In the genomic region with DNA sequence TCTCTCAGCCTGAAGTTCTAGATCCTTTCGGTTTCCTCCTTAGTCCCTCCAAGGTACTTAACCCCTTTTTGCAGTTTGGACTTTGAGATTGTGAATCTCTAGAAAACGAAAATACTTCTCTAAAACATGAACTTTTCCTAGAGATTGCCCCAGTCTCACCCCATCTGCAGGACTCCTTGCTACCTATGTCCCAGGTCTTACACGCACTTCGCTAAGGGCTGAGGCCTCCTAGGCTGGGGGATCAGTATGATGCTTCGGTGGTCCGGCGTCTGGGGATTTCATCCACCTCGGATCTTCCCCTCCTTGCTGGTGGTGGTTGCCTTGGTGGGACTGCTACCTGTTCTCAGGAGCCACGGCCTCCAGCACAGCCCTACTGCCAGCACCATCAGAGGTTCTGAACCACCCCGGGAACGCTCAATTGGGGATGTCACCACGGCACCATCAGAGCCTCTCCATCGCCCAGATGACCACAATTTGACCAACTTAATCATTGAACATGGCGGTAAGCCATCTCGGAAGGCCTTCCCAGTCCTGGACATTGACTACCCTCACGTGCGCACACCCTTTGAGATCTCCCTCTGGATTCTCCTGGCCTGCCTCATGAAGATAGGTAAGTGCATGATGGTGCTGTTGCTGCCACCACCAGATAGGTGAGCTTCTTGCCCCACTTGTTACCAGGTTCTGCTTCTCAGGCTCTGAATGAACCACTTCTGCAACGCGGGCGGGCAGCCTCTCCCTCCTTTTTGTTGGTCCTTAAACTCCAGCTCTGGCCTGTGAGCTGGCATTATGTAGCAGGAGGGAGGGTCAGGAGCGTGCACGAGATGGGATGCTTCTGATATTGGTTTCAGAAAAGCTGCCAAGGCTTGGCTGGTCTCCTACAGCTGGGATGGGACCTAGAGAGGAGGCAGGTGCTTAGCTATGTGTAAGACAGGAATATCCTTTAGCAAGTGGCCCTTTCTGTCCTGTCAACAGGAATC, we compare ENCODE assay signal across 8 mouse cellular contexts. TPM values are rescaled to one million over a fixed set of nuclear protein-coding genes. Genes with fewer than 3 reads are reported as not detected.
DNase-seq lines count a peak whose midpoint lies in the region; ATAC-seq and TF ChIP-seq lines count a peak whose summit lies in the region.

No protein-coding gene starts in this region.

- H3K9me3 ChIP-seq in kidney, postnatal 0 days (replicated peaks; ENCODE audit: low read length): no peaks in the 10 kb centered on the region
- H3K9me3 ChIP-seq in MEL (replicated peaks; ENCODE audit: insufficient read depth, low read length): no peaks in the 10 kb centered on the region
- H3K9me3 ChIP-seq in limb, embryonic 13.5 days: no peaks in the 10 kb centered on the region

- no peaks in the 10 kb centered on the region for H3K36me3 ChIP-seq in kidney, postnatal 0 days (ENCODE audit: insufficient read depth, low read length)
- peaks cover 0 to 37% of the 10 kb centered on the region in 2 experiments; a peak in 2 of 4 replicates for H3K36me3 ChIP-seq in MEL (ENCODE audit: control insufficient read depth in 1 of 2, insufficient read depth in 2 of 2, low read length in 2 of 2)
- peaks cover 10% of the 10 kb centered on the region for H3K36me3 ChIP-seq in limb, embryonic 13.5 days
- 0 out of 2 replicates have a peak, but pooled peaks cover 3% of the 10 kb centered on the region for H3K36me3 ChIP-seq in splenic B cell, adult 2 months (ENCODE audit: control insufficient read depth, insufficient read depth, low read length, poor library complexity, severe bottlenecking)

- H3K27ac ChIP-seq in kidney, postnatal 0 days: peak overlapping the region; percentile 81
- no peak overlapping the region for H3K27ac ChIP-seq in MEL (ENCODE audit: control insufficient read depth, low read depth, low read length)
- H3K27ac ChIP-seq in limb, embryonic 13.5 days: peak overlapping the region; percentile 86; the same call in 1 of the 2 replicates

- H3K4me3 ChIP-seq in kidney, postnatal 0 days (replicated peaks; ENCODE audit: low read depth, low read length): peak overlapping the region; percentile 75
- peak overlapping the region; percentile 70 for H3K4me3 ChIP-seq in MEL (ENCODE audit: control insufficient read depth in 1 of 2, insufficient read depth in 1 of 2, low read depth in 2 of 2, low read length in 2 of 2)
- peak overlapping the region; percentile 86 for H3K4me3 ChIP-seq in limb, embryonic 13.5 days

- WGBS in kidney, postnatal 0 days: 60% methylated on average over 22 of the region's 22 CpGs
- 74% methylated on average over 22 of the region's 22 CpGs for WGBS in limb, embryonic 13.5 days

- DNase-seq in kidney, postnatal 0 days (ENCODE audit: low spot score): no peak
- no peak for DNase-seq in kidney, postnatal 36 days
- peak; percentile 58 for DNase-seq in MEL (ENCODE audit: low read depth, low spot score)
- peak; percentile 17 for DNase-seq in splenic B cell, adult 2 months (ENCODE audit: low read depth, low spot score)
- no peak for DNase-seq in thymus, postnatal 4 days
- no peak for DNase-seq in kidney, postnatal 10 days

- peak overlapping the region; percentile 75 for H3K4me2 ChIP-seq in kidney, postnatal 0 days (ENCODE audit: low read length)
- H3K4me2 ChIP-seq in limb, embryonic 13.5 days (replicated peaks): peak overlapping the region; percentile 79

- no peak for ATAC-seq in kidney, postnatal 0 days (replicated peaks; ENCODE audit: low FRiP score, low read depth)
- peak; percentile 42 for ATAC-seq in erythroblast, adult 5-6 weeks (replicated peaks; ENCODE audit: low FRiP score, poor library complexity, severe bottlenecking)
- no peak for ATAC-seq in limb, embryonic 13.5 days (ENCODE audit: low FRiP score, low read depth)

- no peak for TF ChIP-seq RAD21 in MEL (IDR thresholded peaks at IDR 0.05; ENCODE audit: low read depth, low read length)

- H3K9ac ChIP-seq in kidney, postnatal 0 days (ENCODE audit: low read depth, low read length): peak overlapping the region; percentile 82
- H3K9ac ChIP-seq in MEL (ENCODE audit: control insufficient read depth, low read depth, low read length, poor library complexity, severe bottlenecking): peak overlapping the region; percentile 76
- H3K9ac ChIP-seq in limb, embryonic 13.5 days: peak overlapping the region; percentile 89

- no peak for TF ChIP-seq POLR2A in MEL (IDR thresholded peaks at IDR 0.05; ENCODE audit: control insufficient read depth in 1 of 2, insufficient read depth in 1 of 2, low read depth in 1 of 2, low read length in 2 of 2, poor library complexity in 1 of 2)

- TF ChIP-seq EP300 in MEL (IDR thresholded peaks at IDR 0.05; ENCODE audit: low read depth in 1 of 2, low read length in 2 of 2): no peak

- no peak for TF ChIP-seq CTCF in kidney, postnatal 0 days (IDR thresholded peaks at IDR 0.05; ENCODE audit: low read depth)
- no peak for TF ChIP-seq CTCF in MEL (IDR thresholded peaks at IDR 0.05 in 2 of 3, conservative IDR thresholded peaks at IDR 0.05 in 1 of 3; ENCODE audit: control insufficient read depth in 1 of 3, insufficient read depth in 1 of 3, low read depth in 2 of 3, low read length in 3 of 3, poor library complexity in 1 of 3, severe bottlenecking in 1 of 3)

- peaks cover 31% of the 10 kb centered on the region for H3K79me2 ChIP-seq in MEL (ENCODE audit: control insufficient read depth, insufficient read depth, low read length, poor library complexity)

- peaks cover 32% of the 10 kb centered on the region for H3K4me1 ChIP-seq in kidney, postnatal 0 days (replicated peaks; ENCODE audit: insufficient read depth, low read length)
- H3K4me1 ChIP-seq in MEL (ENCODE audit: control insufficient read depth in 1 of 2, insufficient read depth in 2 of 2, low read length in 2 of 2): peaks cover 21 to 47% of the 10 kb centered on the region in 2 experiments
- H3K4me1 ChIP-seq in limb, embryonic 13.5 days: peaks cover 40% of the 10 kb centered on the region

- H3K27me3 ChIP-seq in kidney, postnatal 0 days (ENCODE audit: insufficient read depth, low read length): no peaks in the 10 kb centered on the region
- H3K27me3 ChIP-seq in MEL (ENCODE audit: control insufficient read depth in 1 of 2, insufficient read depth in 2 of 2, low read length in 2 of 2): no peaks in the 10 kb centered on the region
- no peaks in the 10 kb centered on the region for H3K27me3 ChIP-seq in limb, embryonic 13.5 days
- no peaks in the 10 kb centered on the region for H3K27me3 ChIP-seq in splenic B cell, adult 2 months (ENCODE audit: control insufficient read depth, insufficient read depth, low read length, poor library complexity, severe bottlenecking)

TF ChIP-seq in MEL, 35 proteins besides CTCF, POLR2A, EP300 and RAD21 (continues in another document):
- TF ChIP-seq RCOR1 (IDR thresholded peaks at IDR 0.05; ENCODE audit: low read depth, low read length): no peak
- TF ChIP-seq USF2 (IDR thresholded peaks at IDR 0.05; ENCODE audit: borderline replicate concordance in 1 of 2, insufficient read depth in 1 of 2, low read depth in 1 of 2, low read length in 2 of 2): no peak
- peak; percentile 48 for TF ChIP-seq TAL1 (IDR thresholded peaks at IDR 0.05; ENCODE audit: low read length)
- no peak for TF ChIP-seq UBTF (IDR thresholded peaks at IDR 0.05; ENCODE audit: borderline replicate concordance, insufficient read depth, low read depth, low read length)
- TF ChIP-seq ZMIZ1 (IDR thresholded peaks at IDR 0.05; ENCODE audit: low read depth, low read length): no peak
- no peak for TF ChIP-seq ELF1 (IDR thresholded peaks at IDR 0.05; ENCODE audit: low read depth, low read length)
- TF ChIP-seq MAX (IDR thresholded peaks at IDR 0.05; ENCODE audit: low read length): 0 out of 2 replicates have a peak, but pooled peaks have one; percentile 25
- no peak for TF ChIP-seq MEF2A (IDR thresholded peaks at IDR 0.05; ENCODE audit: extremely low read depth, insufficient replicate concordance, low read depth, low read length, poor library complexity, severe bottlenecking)
- peak; percentile 76 for TF ChIP-seq BHLHE40 (IDR thresholded peaks at IDR 0.05; ENCODE audit: borderline replicate concordance, low read depth, low read length)
- no peak for TF ChIP-seq E2F4 (IDR thresholded peaks at IDR 0.05; ENCODE audit: borderline replicate concordance, low read depth, low read length)
- TF ChIP-seq CHD2 (IDR thresholded peaks at IDR 0.05; ENCODE audit: low read length): no peak
- TF ChIP-seq JUND (IDR thresholded peaks at IDR 0.05; ENCODE audit: low read depth, low read length): no peak
- peak; percentile 38 for TF ChIP-seq MXI1 (IDR thresholded peaks at IDR 0.05; ENCODE audit: low read depth, low read length)
- 0 out of 2 replicates have a peak, but pooled peaks have one; percentile 24 for TF ChIP-seq CHD1 (IDR thresholded peaks at IDR 0.05; ENCODE audit: low read depth, low read length)
- TF ChIP-seq TBP (IDR thresholded peaks at IDR 0.05; ENCODE audit: low read depth, low read length): no peak
- TF ChIP-seq SMC3 (IDR thresholded peaks at IDR 0.05; ENCODE audit: low read depth, low read length): no peak; the same call in 1 of the 2 replicates
- TF ChIP-seq TCF12 (IDR thresholded peaks at IDR 0.05; ENCODE audit: low read depth, low read length): 0 out of 2 replicates have a peak, but pooled peaks have one; percentile 10
- TF ChIP-seq MAZ (IDR thresholded peaks at IDR 0.05; ENCODE audit: low read depth, low read length): no peak
- TF ChIP-seq MYC (IDR thresholded peaks at IDR 0.05; ENCODE audit: low read depth, low read length): no peak
- TF ChIP-seq KAT2A (conservative IDR thresholded peaks at IDR 0.05; ENCODE audit: low read depth, low read length): no peak

RNA-seq across cellular contexts. Expression of a gene that starts 1.1 kb away (rescaled TPM):
- 5.7 and 7.1 TPM in 2 replicates for polyA plus RNA-seq in kidney, postnatal 0 days (2015; fragmentation: Nextera tagmentation; extraction: Ambion mirVana)
- 2.8 and 3.1 TPM in 2 replicates for total RNA-seq in MEL (2012; rRNA removed)
- 10 to 100 TPM in 1 of 2 experiments, not detected in 1; 14.0 TPM for polyA plus RNA-seq in MEL (2012; ENCODE audit: insufficient read depth in 1 of 2, insufficient read length in 2 of 2, low read depth in 1 of 2, low replicate concordance in 2 of 2, missing spikeins in 1 of 2)
- 6.5 and 9.8 TPM in 2 replicates for total RNA-seq in erythroblast, adult 5-6 weeks (2015; ENCODE audit: low replicate concordance)
- 5.9 and 8.3 TPM in 2 replicates for total RNA-seq in erythroblast, adult 5-6 weeks (2017; ENCODE audit: low replicate concordance)
- polyA plus RNA-seq in limb, embryonic 13.5 days (2015; fragmentation: Nextera tagmentation; extraction: Ambion mirVana): 8.1 and 8.8 TPM in 2 replicates

RNA-seq across cellular contexts. Expression of a gene that starts 17.3 kb away (rescaled TPM):
- 9.9 and 11.2 TPM in 2 replicates for polyA plus RNA-seq in kidney, postnatal 0 days (2015; fragmentation: Nextera tagmentation; extraction: Ambion mirVana)
- total RNA-seq in MEL (2012; rRNA removed): 12.5 and 13.2 TPM in 2 replicates
- polyA plus RNA-seq in MEL (2012; ENCODE audit: insufficient read depth in 1 of 2, insufficient read length in 2 of 2, low read depth in 1 of 2, low replicate concordance in 2 of 2, missing spikeins in 1 of 2): 10 to 100 TPM in 1 of 2 experiments, not detected in 1; 35.3 TPM
- total RNA-seq in erythroblast, adult 5-6 weeks (2015; ENCODE audit: low replicate concordance): 8.6 and 9.6 TPM in 2 replicates
- total RNA-seq in erythroblast, adult 5-6 weeks (2017; ENCODE audit: low replicate concordance): 8.4 and 18.3 TPM in 2 replicates
- polyA plus RNA-seq in limb, embryonic 13.5 days (2015; fragmentation: Nextera tagmentation; extraction: Ambion mirVana): 13.3 and 14.1 TPM in 2 replicates

Comparison
In these comparisons a context has a peak if more than half of its experiments do, and no peak if none do; other contexts are left out.
1. DNase-seq: peak in MEL (single experiment) and splenic B cell, adult 2 months (single experiment); none in kidney, postnatal 0 days (single experiment), kidney, postnatal 36 days (0 of 2), thymus, postnatal 4 days (single experiment) and kidney, postnatal 10 days (single experiment).
2. Peak in every context shown above with its lines, with median percentiles within 50 percentile points of each other: H3K4me3 ChIP-seq and H3K9ac ChIP-seq.